Mouse (Mus musculus) neural tube, embryonic 14.5 days (tissue): Measurements from ENCODE around the gene Farp1. TPM values are rescaled to one million over a fixed set of nuclear protein-coding genes. Genes with fewer than 3 reads are reported as not detected.

Experiments used
- ATAC-seq: fragments of 200-750 bp; cut with Nextera tagmentation; 2 replicates; pipeline ENCODE4 v1.8.0; 2017; ENCODE audit warnings: low read depth, mild to moderate bottlenecking, moderate TSS enrichment, moderate library complexity
- H3K27ac ChIP-seq: fragments of 300-500 bp; sonication (generic); 2 replicates; pipeline ENCODE4 v1.5.1; 2014; ENCODE audit warnings: low read depth, mild to moderate bottlenecking, control low read depth, low read length, moderate library complexity, mixed read lengths
- H3K27me3 ChIP-seq: fragments of 300-500 bp; sonication (generic); 2 replicates; pipeline ENCODE4 v1.6.1; 2014; ENCODE audit warnings: low read length; ENCODE audit not compliant: control insufficient read depth, insufficient read depth
- H3K36me3 ChIP-seq: fragments of 300-500 bp; sonication (generic); 2 replicates; pipeline ENCODE4 v1.6.1; 2014; ENCODE audit warnings: low read length, mixed read lengths; ENCODE audit not compliant: control insufficient read depth, insufficient read depth
- H3K4me1 ChIP-seq: fragments of 300-500 bp; sonication (generic); 2 replicates; pipeline ENCODE4 v1.6.1; 2014; ENCODE audit warnings: low read length; ENCODE audit not compliant: control insufficient read depth, insufficient read depth
- H3K4me2 ChIP-seq: fragments of 300-500 bp; sonication (generic); 2 replicates; pipeline ENCODE4 v1.6.1; 2014; ENCODE audit warnings: mild to moderate bottlenecking, low read depth, low read length, control low read depth
- H3K4me3 ChIP-seq: fragments of 300-500 bp; sonication (generic); 2 replicates; pipeline ENCODE4 v1.5.1; 2014; ENCODE audit warnings: low read depth, low read length, control low read depth, mixed read lengths
- H3K9ac ChIP-seq: fragments of 300-500 bp; sonication (generic); replicated peaks from 2 replicates; pipeline ENCODE4 v1.6.1; 2014; ENCODE audit warnings: low read depth, mild to moderate bottlenecking, control low read depth, low read length, mixed read lengths
- H3K9me3 ChIP-seq: fragments of 300-500 bp; sonication (generic); 2 replicates; pipeline ENCODE4 v1.6.1; 2016; ENCODE audit warnings: low read length; ENCODE audit not compliant: control insufficient read depth
- WGBS: fragments of 180-500 bp; shearing (Covaris S2); extraction: QIAGEN DNeasy Blood & Tissue Kit; methylation state at CpG from one replicate; pipeline ENCODE4 v1.1.7; 2014; 5-methylcytosine and 5-hydroxymethylcytosine counted together
- polyA plus RNA-seq: library from polyadenylated mRNA; unstranded; fragments of >200 nt; fragmentation: Nextera tagmentation; extraction: Ambion mirVana; gene quantifications from 2 replicates; pipeline ENCODE4 v1.2.1, GENCODE M21; 2014

Gene Farp1
- polyA plus RNA-seq, 1 experiment from 2014 or later: 34.9 TPM

DNA sequence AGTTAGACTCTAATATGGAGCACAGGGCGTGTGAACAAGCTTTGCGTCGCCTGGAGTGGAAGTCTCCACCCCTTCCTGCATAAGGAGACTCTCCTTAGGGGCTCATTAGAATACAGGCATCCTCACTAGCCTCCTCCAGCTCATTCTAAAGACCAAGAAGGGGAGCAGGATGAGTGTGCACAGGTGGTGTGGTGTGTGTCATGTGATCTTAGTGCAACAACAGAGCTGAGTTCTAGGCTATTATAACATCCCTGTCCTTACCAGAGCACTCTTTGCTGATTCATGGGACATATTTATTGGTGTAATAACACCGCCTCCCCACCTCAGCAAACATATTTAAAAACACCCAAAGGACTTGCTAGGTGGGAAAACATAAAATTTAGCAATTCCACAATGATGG, 120.2 kb downstream of the Farp1 start:
- 66% methylated on average over 4 of the region's 4 CpGs for WGBS
- ATAC-seq: 0 out of 2 replicates have a peak, but pooled peaks have one; percentile 38

DNA sequence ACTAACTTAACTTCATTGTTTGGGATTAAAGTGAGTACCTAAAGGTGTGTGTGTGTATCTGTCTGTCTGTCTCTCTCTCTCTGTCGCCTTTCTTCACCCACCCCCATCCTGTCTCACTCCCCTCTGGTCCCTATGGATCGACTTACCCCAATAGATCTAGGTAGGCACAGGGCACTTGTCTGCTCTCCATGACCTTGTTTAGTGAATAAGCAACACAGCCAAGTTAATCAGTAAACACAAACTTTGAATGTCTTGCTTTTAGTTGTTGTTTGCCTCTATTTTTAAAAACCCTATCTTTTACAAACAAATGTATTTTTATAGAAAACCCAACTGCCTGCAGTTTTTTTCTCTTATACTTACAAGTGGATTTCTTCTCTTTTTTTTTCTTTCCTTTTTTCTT, 123.6 kb downstream of the Farp1 start:
- no peak for ATAC-seq
- WGBS: 86% methylated on average over 2 of the region's 2 CpGs
- Histone ChIP-seq H3K4me2 (no peak overlapping the region), H3K27ac (no peak overlapping the region), H3K4me1 (peaks cover 9% of the 10 kb centered on the region; the same call in 1 of the 2 replicates), H3K4me3 (no peak overlapping the region), H3K9ac (no peak overlapping the region), H3K36me3 (no peaks in the 10 kb centered on the region), H3K27me3 (no peaks in the 10 kb centered on the region), H3K9me3 (no peaks in the 10 kb centered on the region)

More for the DNA sequence above, 120.2 kb downstream of the Farp1 start:
- no peak overlapping the region for H3K27ac ChIP-seq
- H3K9me3 ChIP-seq: no peaks in the 10 kb centered on the region
- no peak overlapping the region for H3K9ac ChIP-seq
- H3K27me3 ChIP-seq: no peaks in the 10 kb centered on the region
- no peaks in the 10 kb centered on the region for H3K36me3 ChIP-seq
- H3K4me3 ChIP-seq: no peak overlapping the region
- peaks cover 16% of the 10 kb centered on the region for H3K4me1 ChIP-seq
- no peak overlapping the region for H3K4me2 ChIP-seq

DNA sequence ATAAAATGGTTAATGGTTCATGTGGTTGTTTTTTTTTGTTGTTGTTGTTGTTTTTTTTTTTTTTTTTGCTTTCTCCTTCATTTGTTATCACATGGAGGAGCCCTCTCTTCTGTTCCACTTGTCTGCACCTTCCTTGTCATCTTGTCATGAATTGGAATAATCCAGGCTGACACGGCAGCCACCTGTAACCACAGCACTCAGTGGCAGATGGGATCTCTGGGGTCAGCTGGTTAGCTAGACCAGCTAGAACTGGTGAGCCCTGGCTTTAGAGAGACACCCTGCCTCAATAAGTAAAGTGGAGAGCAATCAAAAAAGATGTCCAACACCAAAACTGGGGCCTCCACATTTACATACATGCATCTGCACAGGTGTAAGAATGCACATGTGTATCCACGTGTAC, 127.8 kb downstream of the Farp1 start:
- H3K4me2 ChIP-seq: no peak overlapping the region
- H3K27ac ChIP-seq: no peak overlapping the region
- H3K36me3 ChIP-seq: no peaks in the 10 kb centered on the region
- 88% methylated on average over 2 of the region's 2 CpGs for WGBS
- no peaks in the 10 kb centered on the region for H3K9me3 ChIP-seq
- H3K4me3 ChIP-seq: no peak overlapping the region
- no peaks in the 10 kb centered on the region for H3K4me1 ChIP-seq
- no peaks in the 10 kb centered on the region for H3K27me3 ChIP-seq
- no peak overlapping the region for H3K9ac ChIP-seq
- ATAC-seq: no peak

DNA sequence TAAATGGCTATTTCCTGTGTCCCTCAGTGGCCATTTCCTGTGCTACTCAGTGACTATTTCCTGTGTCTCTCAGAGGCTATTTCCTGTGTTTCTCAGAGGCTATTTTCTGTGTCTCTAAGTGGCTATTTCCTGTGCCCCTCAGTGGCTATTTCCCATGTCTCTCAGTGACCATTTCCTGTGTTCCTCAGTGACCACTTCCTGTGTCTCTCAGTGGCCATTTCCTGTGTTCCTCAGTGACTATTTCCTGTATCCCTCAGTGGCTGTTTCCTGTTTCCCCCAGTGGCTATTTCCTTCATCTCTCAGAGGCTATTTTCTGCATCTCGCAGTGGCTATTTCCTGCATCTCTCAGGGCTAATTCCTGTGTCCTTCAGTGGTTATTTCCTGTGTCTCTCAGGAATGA, 129.9 kb downstream of the Farp1 start:
- no peak for ATAC-seq
- Histone ChIP-seq H3K36me3 (no peaks in the 10 kb centered on the region), H3K9ac (no peak overlapping the region)

DNA sequence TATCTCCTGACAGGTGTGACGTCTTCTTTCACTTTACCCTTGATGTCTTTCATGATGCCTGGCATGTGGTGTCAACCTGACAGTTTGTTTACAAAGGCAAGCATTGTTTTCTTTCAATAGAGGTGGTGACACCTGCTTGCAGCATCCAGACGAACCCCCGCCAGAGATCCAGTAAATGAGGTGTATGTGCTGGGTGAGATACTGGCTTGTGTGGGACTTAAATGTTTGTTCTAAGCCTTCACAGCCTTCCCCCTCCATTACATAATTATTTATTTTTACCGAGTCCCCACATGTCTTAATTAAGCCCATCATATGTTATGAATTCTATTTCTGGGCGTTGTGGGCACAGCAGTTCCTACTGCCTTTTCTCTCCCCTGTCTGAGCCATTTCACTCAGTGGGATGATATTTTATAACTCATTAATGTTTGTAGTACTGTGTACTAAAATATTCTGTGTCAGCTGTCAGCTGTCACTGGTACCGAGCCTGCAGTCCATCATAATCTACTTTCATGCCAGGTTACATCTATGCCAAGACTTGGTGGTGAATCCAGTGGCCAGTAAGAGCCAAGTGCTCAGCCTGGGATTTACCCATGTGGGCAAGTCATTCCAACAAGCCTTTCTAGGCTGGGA, 130.5 kb downstream of the Farp1 start:
- no peak overlapping the region for H3K27ac ChIP-seq
- H3K4me1 ChIP-seq: no peaks in the 10 kb centered on the region
- H3K9ac ChIP-seq: no peak overlapping the region
- WGBS: 68% methylated on average over 6 of the region's 6 CpGs
- H3K36me3 ChIP-seq: no peaks in the 10 kb centered on the region
- H3K4me3 ChIP-seq: no peak overlapping the region
- no peaks in the 10 kb centered on the region for H3K27me3 ChIP-seq
- H3K4me2 ChIP-seq: no peak overlapping the region
- no peak for ATAC-seq
- no peaks in the 10 kb centered on the region for H3K9me3 ChIP-seq

More for the DNA sequence above, 129.9 kb downstream of the Farp1 start:
- Histone ChIP-seq H3K4me2 (no peak overlapping the region), H3K4me3 (no peak overlapping the region), H3K27ac (no peak overlapping the region), H3K27me3 (no peaks in the 10 kb centered on the region), H3K9me3 (no peaks in the 10 kb centered on the region), H3K4me1 (no peaks in the 10 kb centered on the region)
- 77% methylated on average over 1 of the region's 1 CpGs for WGBS

DNA sequence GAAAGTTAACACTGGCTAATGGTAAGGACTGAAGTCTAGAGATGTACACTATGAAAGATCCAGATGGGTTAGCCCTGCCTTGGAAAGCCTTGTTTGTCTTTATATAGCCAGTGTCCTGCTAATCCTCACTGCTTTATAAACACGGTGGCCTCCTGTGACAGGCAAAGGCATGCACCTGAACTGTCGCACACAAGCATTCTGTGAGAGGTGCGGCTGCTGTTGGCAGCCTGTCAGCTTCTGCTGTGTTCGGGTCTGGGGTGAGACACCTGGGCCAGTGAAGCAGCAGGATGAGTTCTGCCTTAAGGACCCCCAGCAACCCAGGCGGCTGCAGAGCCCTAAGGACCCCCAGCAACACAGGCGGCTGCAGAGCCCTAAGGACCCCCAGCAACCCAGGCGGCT, 131.0 kb downstream of the Farp1 start:
- Histone ChIP-seq H3K4me1 (no peaks in the 10 kb centered on the region), H3K9ac (no peak overlapping the region), H3K36me3 (no peaks in the 10 kb centered on the region), H3K27ac (no peak overlapping the region), H3K4me2 (no peak overlapping the region), H3K4me3 (no peak overlapping the region), H3K9me3 (no peaks in the 10 kb centered on the region), H3K27me3 (no peaks in the 10 kb centered on the region)
- ATAC-seq: no peak
- WGBS: 88% methylated on average over 7 of the region's 7 CpGs

DNA sequence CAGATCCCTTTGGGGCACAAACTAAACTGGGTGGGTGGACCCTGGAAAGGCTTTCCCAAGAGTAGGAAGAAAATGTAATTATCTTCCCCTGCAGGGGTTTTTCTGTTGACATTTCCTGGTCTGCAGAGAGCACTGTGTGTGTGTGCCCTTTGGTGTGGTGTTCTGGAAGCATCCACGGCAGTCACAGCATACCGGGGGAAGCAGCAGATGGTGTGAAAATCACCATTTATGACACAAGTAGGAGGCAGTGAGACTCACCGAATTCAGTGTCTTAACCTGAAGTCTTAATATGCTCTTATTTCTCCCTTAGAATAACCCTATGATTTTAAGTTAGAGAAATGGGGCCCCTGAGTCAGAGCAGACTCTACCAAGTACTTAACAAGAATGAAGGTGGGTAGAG, 133.7 kb downstream of the Farp1 start:
- no peaks in the 10 kb centered on the region for H3K9me3 ChIP-seq
- no peak overlapping the region for H3K4me3 ChIP-seq
- no peak overlapping the region for H3K27ac ChIP-seq
- H3K4me1 ChIP-seq: peaks cover 21% of the 10 kb centered on the region; the same call in 1 of the 2 replicates
- WGBS: 81% methylated on average over 3 of the region's 3 CpGs
- ATAC-seq: no peak
- no peak overlapping the region for H3K9ac ChIP-seq
- H3K36me3 ChIP-seq: no peaks in the 10 kb centered on the region
- H3K27me3 ChIP-seq: no peaks in the 10 kb centered on the region
- H3K4me2 ChIP-seq: no peak overlapping the region

DNA sequence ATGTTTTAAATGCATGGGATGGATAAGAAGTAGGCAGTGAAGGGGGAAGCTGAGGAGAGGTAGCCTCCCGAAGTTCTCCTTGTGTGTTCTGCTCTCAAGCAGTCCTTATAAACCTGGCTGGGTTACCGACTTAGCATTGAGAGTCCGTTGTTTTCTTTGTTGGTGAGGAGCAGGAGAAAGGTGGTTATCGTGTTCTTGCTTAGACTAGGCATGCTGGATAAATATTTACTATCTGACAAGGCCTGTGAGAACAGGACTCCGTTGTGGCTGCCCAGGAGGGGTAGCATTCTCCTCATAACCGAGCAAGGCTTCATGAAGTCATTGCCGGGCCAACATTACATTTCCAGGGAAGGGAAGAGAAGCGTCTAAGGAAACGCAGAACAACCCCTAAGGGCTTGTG, 135.3 kb downstream of the Farp1 start:
- Histone ChIP-seq H3K4me1 (peaks cover 21% of the 10 kb centered on the region; the same call in 1 of the 2 replicates), H3K36me3 (no peaks in the 10 kb centered on the region), H3K27ac (no peak overlapping the region), H3K9ac (no peak overlapping the region), H3K4me3 (no peak overlapping the region), H3K4me2 (no peak overlapping the region), H3K9me3 (no peaks in the 10 kb centered on the region), H3K27me3 (no peaks in the 10 kb centered on the region)
- 90% methylated on average over 9 of the region's 9 CpGs for WGBS
- no peak for ATAC-seq

DNA sequence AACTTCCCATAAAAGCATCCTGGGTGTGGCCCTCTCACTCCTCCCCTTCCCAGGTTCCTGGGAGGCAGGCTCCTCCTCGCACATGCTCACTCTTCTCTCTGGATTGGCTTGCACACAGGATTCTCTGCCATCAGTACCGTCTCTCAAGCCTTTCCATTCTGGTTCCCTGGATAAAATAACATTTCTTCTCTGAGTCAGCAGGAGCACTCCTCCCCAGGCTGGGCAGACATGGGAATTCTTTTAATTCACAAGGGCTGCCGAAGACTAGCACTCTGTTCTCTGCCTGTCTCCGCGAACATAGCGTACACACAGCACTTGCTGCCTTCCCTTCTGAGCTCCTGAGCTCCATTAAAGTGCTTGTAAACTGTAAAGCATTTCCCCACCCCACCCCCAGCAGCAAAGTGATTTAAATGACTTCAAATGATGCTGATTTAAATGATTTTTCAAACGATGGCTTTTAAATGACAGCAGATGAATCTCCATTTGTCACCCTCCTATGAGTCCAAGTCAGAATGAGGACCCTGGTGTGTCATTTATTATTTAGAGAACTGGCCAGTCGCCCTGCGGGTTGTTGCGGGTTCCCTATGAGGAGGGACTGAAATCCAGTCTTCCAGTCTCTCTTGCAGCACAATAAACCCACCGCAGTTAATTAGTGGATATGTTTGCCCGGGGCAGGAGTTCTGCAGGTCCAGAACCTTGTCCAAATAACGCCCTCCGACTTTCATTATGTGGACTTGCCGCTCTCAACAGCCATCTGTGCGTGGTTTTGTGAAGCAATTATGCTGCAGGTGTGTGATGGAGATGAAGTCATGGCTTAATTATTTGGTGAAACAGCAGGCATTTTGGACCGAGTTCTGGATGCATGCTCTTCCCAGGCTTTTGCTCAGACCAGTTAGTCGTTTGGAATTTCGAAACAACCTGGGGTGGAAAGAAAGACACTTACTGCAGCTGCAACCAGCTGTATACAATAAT, 137.4 kb downstream of the Farp1 start:
- WGBS: 15% methylated on average over 19 of the region's 19 CpGs
- Histone ChIP-seq H3K27me3 (no peaks in the 10 kb centered on the region), H3K27ac (peak overlapping the region; percentile 70), H3K4me1 (peaks cover 21% of the 10 kb centered on the region; the same call in 1 of the 2 replicates), H3K9ac (peak overlapping the region; percentile 22; the same call in 1 of the 2 replicates), H3K36me3 (no peaks in the 10 kb centered on the region), H3K4me3 (peak overlapping the region; percentile 15; the same call in 1 of the 2 replicates), H3K4me2 (peak overlapping the region; percentile 53), H3K9me3 (no peaks in the 10 kb centered on the region)
- peak; percentile 74 for ATAC-seq
